Mouse (Mus musculus): ENCODE results near the gene Acot9. TPM values are rescaled to one million over a fixed set of nuclear protein-coding genes. Genes with fewer than 3 reads are reported as not detected.

Acot9 gene
- total and polyA plus RNA-seq, 2 experiments from 2014 or later = 43.3 to 58.5 TPM

DNA sequence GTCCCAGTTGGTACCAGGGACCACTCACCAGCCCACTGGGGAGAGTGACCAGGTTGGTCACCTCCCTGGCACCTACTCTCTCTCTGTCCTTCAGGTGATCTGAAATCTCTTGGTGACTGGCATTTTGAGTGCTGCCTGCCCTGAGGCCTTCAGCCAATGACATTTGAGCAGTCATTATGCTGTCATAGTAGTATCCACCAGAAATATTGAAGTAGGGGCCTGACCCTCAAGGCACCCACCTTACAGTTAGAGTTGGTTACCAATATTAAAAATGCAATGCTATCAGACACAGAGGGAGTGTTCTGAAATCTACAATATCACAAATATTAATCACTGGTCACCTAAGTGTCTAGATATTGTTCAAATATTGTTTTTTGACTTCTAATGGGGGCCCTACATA, 78.4 kb downstream of the Acot9 start, which contains the start of gene Prdx4:
Gene Prdx4, minus strand, starts transcription at position 101 of the 400 bp plus-strand sequence.
- Histone ChIP-seq H3K27me3 (ENCODE audit: insufficient read depth, low read length) (no peaks in the 10 kb centered on the region), H3K27ac (ENCODE audit: low read depth, low read length) (no peak within 1 kb of the TSS), H3K4me2 (ENCODE audit: low read depth) (no peak within 1 kb of the TSS), H3K9ac (no peak within 1 kb of the TSS), H3K4me1 (ENCODE audit: insufficient read depth) (no peaks in the 10 kb centered on the region), H3K4me3 (ENCODE audit: low read depth, low read length) (no peak within 1 kb of the TSS), H3K36me3 (ENCODE audit: insufficient read depth) (no peaks in the 10 kb centered on the region), H3K9me3 (ENCODE audit: low read length) (no peaks in the 10 kb centered on the region)
- no peak for TF ChIP-seq CTCF (IDR thresholded peaks at IDR 0.05; ENCODE audit: low read depth)
- no peak for DNase-seq
- ATAC-seq = no peak

DNA sequence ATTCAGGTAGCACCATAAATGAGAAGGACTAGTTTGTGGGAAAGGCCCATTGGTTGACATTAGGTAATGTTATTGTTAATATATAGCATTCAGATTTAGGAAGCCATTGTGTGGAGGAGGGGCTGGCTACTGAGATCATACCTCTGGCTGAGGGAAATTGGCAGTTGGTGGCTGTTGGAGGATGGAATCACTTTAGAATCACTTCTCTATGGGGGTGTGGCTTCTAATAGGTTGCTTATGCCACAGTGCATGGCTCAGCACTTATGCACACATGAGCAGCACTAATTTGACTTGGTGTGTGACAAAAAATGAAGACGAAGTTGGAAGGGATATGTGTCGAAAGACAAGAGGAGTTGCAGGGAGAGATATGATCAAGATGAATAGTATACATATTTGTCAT, 84.0 kb downstream of the Acot9 start:
- no peak for ATAC-seq
- no peak overlapping the region for H3K4me2 ChIP-seq (ENCODE audit: low read depth)

More for the DNA sequence above, 84.0 kb downstream of the Acot9 start:
- no peak for TF ChIP-seq CTCF (IDR thresholded peaks at IDR 0.05; ENCODE audit: low read depth)
- no peaks in the 10 kb centered on the region for H3K27me3 ChIP-seq (ENCODE audit: insufficient read depth, low read length)
- no peaks in the 10 kb centered on the region for H3K36me3 ChIP-seq (ENCODE audit: insufficient read depth)
- H3K4me3 ChIP-seq (ENCODE audit: low read depth, low read length) = no peak overlapping the region
- 85% methylated on average over 2 of the region's 2 CpGs for WGBS
- no peaks in the 10 kb centered on the region for H3K4me1 ChIP-seq (ENCODE audit: insufficient read depth)
- DNase-seq = no peak
- H3K9ac ChIP-seq = no peak overlapping the region
- no peaks in the 10 kb centered on the region for H3K9me3 ChIP-seq (ENCODE audit: low read length)
- H3K27ac ChIP-seq (ENCODE audit: low read depth, low read length) = no peak overlapping the region

Other genes starting within 250 kb of the Acot9 start
- gene Magea5, start 199.3 kb upstream of the Acot9 start, total RNA-seq (2014; rRNA removed) = not detected in 2 replicates
- gene Magea5, start 199.3 kb upstream of the Acot9 start, polyA plus RNA-seq (2015; fragmentation: Nextera tagmentation; extraction: Ambion mirVana) = not detected in 2 replicates
- gene Magea1, start 172.7 kb upstream of the Acot9 start, total RNA-seq (2014; rRNA removed) = not detected in 2 replicates
- not detected in 2 replicates for gene Magea1, start 172.7 kb upstream of the Acot9 start, polyA plus RNA-seq (2015; fragmentation: Nextera tagmentation; extraction: Ambion mirVana)
- not detected in 2 replicates for gene Magea2, start 168.8 kb upstream of the Acot9 start, total RNA-seq (2014; rRNA removed)
- not detected in 2 replicates for gene Magea2, start 168.8 kb upstream of the Acot9 start, polyA plus RNA-seq (2015; fragmentation: Nextera tagmentation; extraction: Ambion mirVana)
- gene Cldn34b2, start 134.0 kb upstream of the Acot9 start, total RNA-seq (2014; rRNA removed) = not detected in 2 replicates
- gene Cldn34b2, start 134.0 kb upstream of the Acot9 start, polyA plus RNA-seq (2015; fragmentation: Nextera tagmentation; extraction: Ambion mirVana) = not detected in 2 replicates
- 41.6 and 58.4 TPM in 2 replicates for gene Sat1, start 46.0 kb upstream of the Acot9 start, total RNA-seq (2014; rRNA removed)
- 85.7 and 94.3 TPM in 2 replicates for gene Sat1, start 46.0 kb upstream of the Acot9 start, polyA plus RNA-seq (2015; fragmentation: Nextera tagmentation; extraction: Ambion mirVana)
- gene Prdx4, start 78.3 kb downstream of the Acot9 start, total RNA-seq (2014; rRNA removed) = 64.5 and 70.7 TPM in 2 replicates
- 107 and 124 TPM in 2 replicates for gene Prdx4, start 78.3 kb downstream of the Acot9 start, polyA plus RNA-seq (2015; fragmentation: Nextera tagmentation; extraction: Ambion mirVana)